Mouse (Mus musculus): ENCODE measurements around the gene Tatdn3.

GRCm38 (mm10) chr1:191045264-191045663, 17.5 kb downstream of the Tatdn3 start:
- TF ChIP-seq HCFC1 (IDR thresholded peaks at IDR 0.05; ENCODE audit: borderline replicate concordance, insufficient read depth, low read length) (no peak), ZC3H11A (IDR thresholded peaks at IDR 0.05; ENCODE audit: borderline replicate concordance, low read depth, low read length) (no peak)
